Mouse (Mus musculus) brain, adult 2 months (tissue): ENCODE measurements at regions not wholly inside any gene's neighbourhood (a gene's known extent, or its start where the extent isn't known, plus 50 kb on each side); places are given as distances from the start of the nearest gene placed in this dataset.

Experiments used
- DNase-seq: peaks from one replicate; pipeline ENCODE4 v3.0.0; 2011; ENCODE audit warnings: low read depth, low spot score

GRCm38 (mm10) chr8:91884325-91884724 lies 82.5 kb upstream of the Irx3 start:
- DNase-seq, result no peak

- DNase-seq, result no peak
Observed at GRCm38 (mm10) chr8:91883012-91883411, 81.1 kb upstream of the Irx3 start.

- DNase-seq, result no peak
Observed at GRCm38 (mm10) chr8:91878886-91879285, 77.0 kb upstream of the Irx3 start.

GRCm38 (mm10) chr8:91876161-91876560 lies 74.3 kb upstream of the Irx3 start:
- DNase-seq, result no peak

- DNase-seq, result no peak
Observed at GRCm38 (mm10) chr8:91873232-91873631, 71.4 kb upstream of the Irx3 start.

- DNase-seq, result peak; percentile 18
Observed at GRCm38 (mm10) chr8:91872278-91873115, 70.6 kb upstream of the Irx3 start.

- DNase-seq, result no peak
Observed at GRCm38 (mm10) chr8:91867069-91867468, 65.2 kb upstream of the Irx3 start.

- no peak for DNase-seq
Observed at GRCm38 (mm10) chr8:91866076-91866475, 64.2 kb upstream of the Irx3 start.

- DNase-seq, result no peak
Observed at GRCm38 (mm10) chr8:91865361-91865760, 63.5 kb upstream of the Irx3 start.

- no peak for DNase-seq
Observed at GRCm38 (mm10) chr8:91863505-91863904, 61.6 kb upstream of the Irx3 start.

- DNase-seq, result no peak
Observed at GRCm38 (mm10) chr8:91855881-91856280, 54.0 kb upstream of the Irx3 start.

- DNase-seq, result no peak
Observed at GRCm38 (mm10) chr8:91854369-91854768, 52.5 kb upstream of the Irx3 start.

GRCm38 (mm10) chr8:91853803-91854202 lies 51.9 kb upstream of the Irx3 start:
- DNase-seq, result no peak

GRCm38 (mm10) chr8:91853336-91853735 lies 51.5 kb upstream of the Irx3 start:
- no peak for DNase-seq
